Mouse (Mus musculus) heart, postnatal 0 days (tissue): ENCODE data around the gene Sf3b4. TPM values are rescaled to one million over a fixed set of nuclear protein-coding genes. Genes with fewer than 3 reads are reported as not detected.

Experiments used
- ATAC-seq: fragments of 200-750 bp; cut with Nextera tagmentation; 2 replicates; pipeline ENCODE4 v1.8.0; 2017; ENCODE audit warnings: low read depth, moderate number of reproducible peaks, moderate library complexity; ENCODE audit not compliant: insufficient read depth
- DNase-seq: peaks from one replicate; pipeline ENCODE4 v3.0.0-alpha.2; 2016; ENCODE audit warnings: low spot score
- H3K27ac ChIP-seq: fragments of 300-500 bp; sonication (generic); 2 replicates; pipeline ENCODE4 v1.5.1; 2014; ENCODE audit warnings: low read depth, mild to moderate bottlenecking
- H3K27me3 ChIP-seq: fragments of 300-500 bp; sonication (generic); 2 replicates; pipeline ENCODE4 v1.6.1; 2014; ENCODE audit warnings: low read length, mixed read lengths; ENCODE audit not compliant: control insufficient read depth, insufficient read depth
- H3K36me3 ChIP-seq: fragments of 300-500 bp; sonication (generic); replicated peaks from 2 replicates; pipeline ENCODE4 v1.6.1; 2014; ENCODE audit warnings: low read length, mixed read lengths; ENCODE audit not compliant: control insufficient read depth, insufficient read depth
- H3K4me1 ChIP-seq: fragments of 300-500 bp; sonication (generic); 2 replicates; pipeline ENCODE4 v1.6.1; 2014; ENCODE audit warnings: antibody characterized with exemption; ENCODE audit not compliant: control insufficient read depth, insufficient read depth
- H3K4me2 ChIP-seq: fragments of 300-500 bp; sonication (generic); 2 replicates; pipeline ENCODE4 v1.6.1; 2014; ENCODE audit warnings: low read depth, mild to moderate bottlenecking, low read length, moderate library complexity
- H3K4me3 ChIP-seq: fragments of 300-500 bp; sonication (generic); 2 replicates; pipeline ENCODE4 v1.5.1; 2014; ENCODE audit warnings: low read depth, low read length
- H3K9ac ChIP-seq: fragments of 300-500 bp; sonication (generic); replicated peaks from 2 replicates; pipeline ENCODE4 v1.6.1; 2014; ENCODE audit warnings: low read depth, low read length, mixed read lengths
- H3K9me3 ChIP-seq: fragments of 300-500 bp; sonication (generic); replicated peaks from 2 replicates; pipeline ENCODE4 v1.6.1; 2016; ENCODE audit warnings: low read length; ENCODE audit not compliant: control insufficient read depth
- CTCF ChIP-seq: IDR thresholded peaks from 2 replicates; pipeline ENCODE4 v1.5.1; 2016; ENCODE audit warnings: antibody characterized with exemption, control low read depth, low read depth
- EP300 ChIP-seq: IDR thresholded peaks from 2 replicates; pipeline ENCODE4 v1.6.1; 2016; ENCODE audit warnings: antibody characterized with exemption, low read depth
- WGBS: fragments of 180-500 bp; shearing (Covaris S2); extraction: QIAGEN DNeasy Blood & Tissue Kit; methylation state at CpG from one replicate; pipeline ENCODE4 v1.1.7; 2014; 5-methylcytosine and 5-hydroxymethylcytosine counted together
- microRNA-seq: library from miRNA; unstranded; fragments of <30 nt; microRNA quantifications from one replicate; pipeline ENCODE4, GENCODE M21; 2016
- polyA plus RNA-seq: library from polyadenylated mRNA; unstranded; fragments of >200 nt; fragmentation: Nextera tagmentation; extraction: Ambion mirVana; gene quantifications from 2 replicates; pipeline ENCODE4 v1.2.1, GENCODE M21; 2015
- total RNA-seq: library from RNA; depleted of rRNA; stranded (reverse); fragments of >200 nt; gene quantifications from 2 replicates; pipeline ENCODE4 v1.2.3, GENCODE M21; 2014; ENCODE audit warnings: low replicate concordance; rRNA removed

The Sf3b4 gene
- total and polyA plus RNA-seq, 2 experiments from 2014 or later, result 34.5 to 48.6 TPM

DNA sequence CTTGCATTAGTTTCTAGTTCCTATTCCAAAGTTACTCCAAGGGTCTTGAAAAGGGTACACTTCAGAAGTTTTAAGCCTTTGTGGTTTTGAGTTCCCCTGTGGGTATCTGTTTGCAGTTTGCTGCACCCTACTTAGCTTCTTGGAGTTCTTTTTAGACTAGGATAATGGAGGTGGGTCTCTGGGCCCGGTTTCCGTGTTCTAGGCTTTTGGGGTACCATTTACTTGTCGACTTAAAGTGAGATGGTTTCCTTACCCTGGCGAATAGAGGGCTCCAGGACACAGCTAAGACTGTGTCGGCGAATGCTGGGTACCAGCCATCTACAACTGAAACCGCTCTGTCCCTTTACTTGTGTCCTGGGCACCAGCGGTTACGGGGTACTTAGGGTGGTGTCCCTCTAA lies 49.5 kb downstream of the Sf3b4 start:
- Histone ChIP-seq H3K4me2 (peak overlapping the region; percentile 82), H3K9ac (peak overlapping the region; percentile 83), H3K4me1 (peaks cover 32% of the 10 kb centered on the region), H3K36me3 (no peaks in the 10 kb centered on the region), H3K4me3 (peak overlapping the region; percentile 64), H3K27ac (peak overlapping the region; percentile 96), H3K9me3 (no peaks in the 10 kb centered on the region), H3K27me3 (no peaks in the 10 kb centered on the region)
- TF ChIP-seq CTCF (no peak), EP300 (no peak)
- ATAC-seq (no peak), DNase-seq (no peak)
- 25% methylated on average over 9 of the region's 9 CpGs for WGBS

DNA sequence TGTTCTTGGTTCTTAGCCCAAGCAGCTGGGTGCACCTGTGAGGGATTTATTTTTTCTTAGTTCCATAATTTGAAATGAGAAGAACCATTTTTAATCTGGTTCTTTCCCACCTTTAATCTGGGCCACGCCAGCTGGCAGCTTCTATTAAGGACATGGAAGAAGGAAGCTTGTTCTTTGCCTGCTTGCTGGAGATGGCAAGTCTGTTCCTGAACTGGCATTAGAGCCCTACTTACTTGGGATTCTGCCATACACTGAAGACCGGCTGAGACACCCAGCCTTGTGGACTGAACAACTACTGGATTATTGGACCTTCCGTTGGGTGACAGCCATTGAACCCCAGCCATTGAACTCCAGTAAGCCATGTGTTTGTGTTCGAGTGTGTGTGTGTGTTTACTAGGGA lies 50.6 kb downstream of the Sf3b4 start:
- TF ChIP-seq CTCF (no peak), EP300 (no peak)
- WGBS, result 87% methylated on average over 4 of the region's 4 CpGs
- Histone ChIP-seq H3K4me3 (no peak overlapping the region), H3K4me1 (peaks cover 32% of the 10 kb centered on the region), H3K36me3 (no peaks in the 10 kb centered on the region), H3K27ac (no peak overlapping the region), H3K27me3 (no peaks in the 10 kb centered on the region), H3K4me2 (peak overlapping the region; percentile 82), H3K9me3 (no peaks in the 10 kb centered on the region), H3K9ac (no peak overlapping the region)
- no peak for ATAC-seq
- DNase-seq, result no peak

DNA sequence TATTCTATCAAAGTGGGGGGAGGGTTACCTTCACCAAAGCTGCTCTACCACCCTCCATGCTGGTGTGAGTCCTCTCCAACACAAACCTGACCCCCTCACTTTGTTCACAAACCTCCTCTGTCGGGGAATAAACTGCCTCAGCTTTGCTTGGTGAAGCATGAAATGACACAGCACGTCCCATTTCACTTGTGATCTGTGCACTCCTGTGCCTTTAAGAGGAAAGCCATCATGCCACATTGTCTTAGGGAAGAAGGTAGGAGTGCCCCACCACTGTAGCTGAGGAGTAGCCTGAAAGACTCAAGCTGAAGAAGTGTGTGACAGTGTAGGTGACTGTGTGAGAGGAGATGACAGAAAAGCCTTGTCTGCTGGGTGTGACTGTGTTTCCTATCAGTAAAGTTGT lies 53.3 kb downstream of the Sf3b4 start:
- no peak overlapping the region for H3K4me3 ChIP-seq
- WGBS, result 30% methylated on average over 2 of the region's 2 CpGs
- peaks cover 32% of the 10 kb centered on the region for H3K4me1 ChIP-seq
- no peaks in the 10 kb centered on the region for H3K27me3 ChIP-seq
- ATAC-seq (no peak), DNase-seq (no peak)
- H3K9me3 ChIP-seq, result no peaks in the 10 kb centered on the region
- H3K4me2 ChIP-seq, result 0 out of 2 replicates have a peak overlapping the region, but pooled peaks have one; percentile 12
- H3K27ac ChIP-seq, result no peak overlapping the region
- peak overlapping the region; percentile 26 for H3K9ac ChIP-seq
- H3K36me3 ChIP-seq, result no peaks in the 10 kb centered on the region
- TF ChIP-seq CTCF, result no peak

Small RNA genes lying within 50 kb of the gene (microRNA-seq; reads per million reads assigned to microRNA genes)
- 0.54 reads per million for gene Gm44492

Other genes with a start within 250 kb of the Sf3b4 start
- gene Anp32e, start 243.1 kb upstream of the Sf3b4 start, total RNA-seq, result 25.9 and 33.5 TPM in 2 replicates
- 105 and 118 TPM in 2 replicates for gene Anp32e, start 243.1 kb upstream of the Sf3b4 start, polyA plus RNA-seq
- 116 and 138 TPM in 2 replicates for gene Plekho1, start 176.3 kb upstream of the Sf3b4 start, total RNA-seq
- gene Plekho1, start 176.3 kb upstream of the Sf3b4 start, polyA plus RNA-seq, result 74.9 and 94.8 TPM in 2 replicates
- gene Vps45, start 113.9 kb upstream of the Sf3b4 start, total RNA-seq, result 10.5 and 17.3 TPM in 2 replicates
- 42.9 and 49.4 TPM in 2 replicates for gene Vps45, start 113.9 kb upstream of the Sf3b4 start, polyA plus RNA-seq
- gene Otud7b, start 67.8 kb upstream of the Sf3b4 start, total RNA-seq, result 17.6 and 21.9 TPM in 2 replicates
- gene Otud7b, start 67.8 kb upstream of the Sf3b4 start, polyA plus RNA-seq, result 16.8 and 21.7 TPM in 2 replicates
- 4.4 and 18.9 TPM in 2 replicates for gene Mtmr11, start 10.3 kb upstream of the Sf3b4 start, total RNA-seq
- 6.8 and 6.9 TPM in 2 replicates for gene Mtmr11, start 10.3 kb upstream of the Sf3b4 start, polyA plus RNA-seq
- 9.8 and 15.4 TPM in 2 replicates for gene Sv2a, start 8.8 kb downstream of the Sf3b4 start, total RNA-seq
- 10.8 and 11.2 TPM in 2 replicates for gene Sv2a, start 8.8 kb downstream of the Sf3b4 start, polyA plus RNA-seq
- gene Bola1, start 47.4 kb downstream of the Sf3b4 start, total RNA-seq, result 30.0 and 78.1 TPM in 2 replicates
- gene Bola1, start 47.4 kb downstream of the Sf3b4 start, polyA plus RNA-seq, result 52.4 and 55.3 TPM in 2 replicates
- gene Hist2h2ab, start 47.5 kb downstream of the Sf3b4 start, total RNA-seq, result 41.6 and 50.4 TPM in 2 replicates
- not detected in 2 replicates for gene Hist2h2ab, start 47.5 kb downstream of the Sf3b4 start, polyA plus RNA-seq
- 861 and 913 TPM in 2 replicates for gene Hist2h2ac, start 48.5 kb downstream of the Sf3b4 start, total RNA-seq
- gene Hist2h2ac, start 48.5 kb downstream of the Sf3b4 start, polyA plus RNA-seq, result 2.5 and 3.4 TPM in 2 replicates
- gene Hist2h2be, start 48.8 kb downstream of the Sf3b4 start, total RNA-seq, result 13.2 and 22.1 TPM in 2 replicates
- 6.4 and 7.6 TPM in 2 replicates for gene Hist2h2be, start 48.8 kb downstream of the Sf3b4 start, polyA plus RNA-seq
- 551 and 927 TPM in 2 replicates for gene Hist2h3c2, start 66.8 kb downstream of the Sf3b4 start, total RNA-seq
- gene Hist2h3c2, start 66.8 kb downstream of the Sf3b4 start, polyA plus RNA-seq, result 2.3 and 2.6 TPM in 2 replicates
- gene Hist2h2aa2, start 67.9 kb downstream of the Sf3b4 start, total RNA-seq, result 1,879 and 2,872 TPM in 2 replicates
- 101 and 115 TPM in 2 replicates for gene Hist2h2aa2, start 67.9 kb downstream of the Sf3b4 start, polyA plus RNA-seq
- 1,660 and 2,559 TPM in 2 replicates for gene Hist2h2aa1, start 73.2 kb downstream of the Sf3b4 start, total RNA-seq
- gene Hist2h2aa1, start 73.2 kb downstream of the Sf3b4 start, polyA plus RNA-seq, result 22.0 and 24.6 TPM in 2 replicates
- not detected in 2 replicates for gene Hist2h3c1, start 74.4 kb downstream of the Sf3b4 start, total RNA-seq
- 0.19 and 0.41 TPM in 2 replicates for gene Hist2h3c1, start 74.4 kb downstream of the Sf3b4 start, polyA plus RNA-seq
- 129 and 135 TPM in 2 replicates for gene Hist2h4, start 91.0 kb downstream of the Sf3b4 start, total RNA-seq
- 5.4 and 5.9 TPM in 2 replicates for gene Hist2h4, start 91.0 kb downstream of the Sf3b4 start, polyA plus RNA-seq
- 1,066 and 1,627 TPM in 2 replicates for gene Hist2h3b, start 96.3 kb downstream of the Sf3b4 start, total RNA-seq
- gene Hist2h3b, start 96.3 kb downstream of the Sf3b4 start, polyA plus RNA-seq, result 13.1 and 16.2 TPM in 2 replicates
- gene Hist2h2bb, start 97.4 kb downstream of the Sf3b4 start, total RNA-seq, result 225 and 283 TPM in 2 replicates
- gene Hist2h2bb, start 97.4 kb downstream of the Sf3b4 start, polyA plus RNA-seq, result 0.59 and 1.7 TPM in 2 replicates
- 1.1 and 3.0 TPM in 2 replicates for gene Fcgr1, start 121.6 kb downstream of the Sf3b4 start, total RNA-seq
- gene Fcgr1, start 121.6 kb downstream of the Sf3b4 start, polyA plus RNA-seq, result 1.2 and 1.5 TPM in 2 replicates